Mouse (Mus musculus): ENCODE results near the gene Pabpc5.

Gene Pabpc5

DNA sequence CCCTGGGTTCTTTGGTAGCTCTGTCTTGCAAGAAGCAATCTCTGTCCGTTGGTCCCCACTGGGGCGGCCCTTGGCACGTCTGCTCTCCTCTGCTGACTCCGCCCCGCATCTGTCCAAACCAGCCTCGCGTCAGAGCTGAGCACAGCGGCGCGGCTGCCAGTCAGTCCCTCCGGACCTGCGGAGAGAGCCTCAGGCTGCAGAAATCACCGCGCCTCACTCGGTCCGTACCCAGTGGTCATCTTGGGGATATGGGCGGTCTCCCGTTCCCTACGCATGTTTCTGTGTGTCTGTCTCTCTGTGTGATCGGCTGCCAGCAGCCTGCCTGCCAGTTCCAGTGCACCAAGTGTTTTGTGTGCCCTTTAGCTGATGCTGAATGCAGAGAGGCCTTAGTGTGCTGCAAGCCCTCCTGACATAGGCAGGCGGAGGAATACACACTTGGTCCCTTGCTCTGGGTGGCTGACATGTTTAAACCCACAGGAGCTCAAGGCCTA, at the start of gene Pabpc5:
Gene Pabpc5, plus strand, starts transcription at position 116 of the 491 bp plus-strand sequence.
- CTCF ChIA-PET: no interaction called here

DNA sequence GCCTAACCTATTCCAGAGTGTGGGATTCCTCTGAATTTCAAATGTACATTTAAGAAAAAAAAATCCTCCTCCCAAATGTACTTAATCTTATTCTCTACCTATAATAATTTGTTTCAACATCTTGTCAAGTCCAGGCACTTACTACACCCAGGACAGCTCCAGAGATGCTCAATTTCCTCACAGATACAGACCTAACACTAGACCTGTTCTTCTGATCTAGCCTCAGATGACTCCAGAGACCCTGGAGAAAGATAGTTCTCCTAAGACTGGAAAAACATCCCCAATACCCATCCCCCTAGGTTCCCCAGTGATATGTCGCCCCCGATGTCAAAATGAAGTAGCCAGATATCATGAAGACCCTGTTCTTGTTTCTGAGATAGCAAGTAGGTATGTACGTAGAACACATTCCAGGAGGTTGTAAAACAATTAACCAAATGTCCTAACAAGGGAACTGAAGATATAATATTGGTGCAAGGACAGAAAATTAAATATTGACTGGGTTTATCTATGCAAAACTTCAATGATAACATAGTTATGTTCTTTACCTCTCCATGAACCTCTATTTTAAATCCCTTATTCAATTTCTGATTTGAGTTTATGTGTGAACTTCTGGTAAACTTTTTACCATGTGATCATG, 39.9 kb upstream of the Pabpc5 start:
- CTCF ChIA-PET: no interaction called here

DNA sequence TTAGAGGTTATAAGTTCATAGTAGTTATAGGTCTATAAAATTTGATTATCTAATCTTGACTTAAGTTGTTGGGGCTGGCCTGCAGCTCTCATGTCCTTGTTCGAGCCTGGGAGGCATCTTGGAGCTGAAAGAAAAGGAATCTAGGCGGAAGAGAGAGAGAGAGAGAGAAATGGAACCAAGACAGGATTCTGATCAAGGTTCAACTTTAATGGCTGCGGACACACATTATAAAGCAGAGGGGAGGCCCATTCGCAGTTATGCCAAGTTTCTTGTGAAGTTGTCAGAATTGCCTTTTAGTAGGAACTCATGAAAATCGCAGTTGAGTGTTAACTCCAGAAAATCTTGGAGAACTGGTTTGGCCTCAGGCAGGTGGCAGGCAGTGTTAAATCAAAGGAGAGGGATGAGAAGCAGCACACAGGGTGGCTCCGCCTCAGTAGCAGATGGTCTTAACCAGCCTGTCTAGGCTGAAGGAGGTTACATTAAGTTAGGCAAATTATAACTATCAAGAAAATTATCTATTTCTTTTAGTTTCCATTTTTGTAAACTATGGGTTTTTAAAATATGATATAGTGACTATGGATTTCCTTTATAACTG, 38.6 kb upstream of the Pabpc5 start:
- CTCF ChIA-PET: no interaction called here

DNA sequence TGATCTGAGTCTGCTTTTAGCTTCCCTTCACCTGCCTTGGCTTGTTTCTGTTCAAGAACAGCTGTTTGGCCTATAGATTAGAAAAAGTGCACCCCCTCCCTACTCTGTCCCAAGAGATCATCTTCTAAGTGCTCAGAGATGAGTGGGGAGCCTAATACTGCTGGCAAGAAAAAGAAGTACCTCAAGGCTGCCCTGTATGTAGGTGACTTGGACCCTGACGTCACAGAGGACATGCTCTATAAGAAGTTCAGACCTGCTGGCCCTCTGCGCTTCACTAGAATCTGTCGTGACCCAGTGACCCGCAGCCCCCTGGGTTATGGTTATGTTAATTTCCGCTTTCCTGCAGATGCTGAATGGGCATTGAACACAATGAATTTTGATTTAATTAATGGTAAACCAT, 856 bp downstream of the Pabpc5 start:
- CTCF ChIA-PET: no interaction called here
